Mouse (Mus musculus): ENCODE results near the gene Ubqln1.

DNA sequence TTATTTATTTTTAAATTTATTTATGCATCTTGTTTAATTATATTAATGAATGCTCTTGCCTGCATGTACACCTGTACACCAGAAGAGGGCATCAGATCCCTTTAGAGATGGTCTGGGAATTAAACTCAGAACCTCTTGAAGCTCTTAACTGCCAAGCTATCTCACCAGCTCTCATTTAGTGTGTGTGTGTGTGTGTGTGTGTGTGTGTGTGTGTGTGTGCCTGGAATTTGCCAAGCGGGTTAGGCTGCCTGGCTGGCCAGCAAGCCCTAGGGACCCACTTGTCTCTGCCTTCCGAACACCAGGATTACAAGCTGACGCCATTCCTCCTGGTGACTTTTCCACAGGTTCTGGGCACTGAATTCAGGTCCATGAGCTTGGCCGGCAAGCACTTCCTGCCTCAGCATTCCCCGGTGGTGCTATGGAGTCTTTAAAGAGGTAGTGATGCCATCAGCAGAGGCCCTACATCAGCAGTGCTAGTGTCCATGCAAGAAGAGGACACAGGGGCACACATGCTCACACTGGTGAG, 66.4 kb downstream of the Ubqln1 start:
- TF ChIP-seq ZNF384 (IDR thresholded peaks at IDR 0.05; ENCODE audit: low read depth, low read length), result no peak
- TF ChIP-seq ZC3H11A (IDR thresholded peaks at IDR 0.05; ENCODE audit: borderline replicate concordance, low read depth, low read length), result no peak
- TF ChIP-seq MAFK (IDR thresholded peaks at IDR 0.05; ENCODE audit: insufficient read depth, low read depth, low read length), result no peak
- TF ChIP-seq CHD2 (IDR thresholded peaks at IDR 0.05; ENCODE audit: low read depth, low read length), result no peak

Measured in ES-E14 (cell line).